Mouse (Mus musculus) liver, embryonic 14.5 days (tissue): ENCODE results near the gene Cbx8. TPM values are rescaled to one million over a fixed set of nuclear protein-coding genes. Genes with fewer than 3 reads are reported as not detected.
A peak's percentile ranks its signal among the peaks of the same experiment; 100 is the strongest.

ENCODE experiments used
- ATAC-seq: fragments of 200-750 bp; cut with Nextera tagmentation; 2 replicates; pipeline ENCODE4 v1.8.0; 2017; ENCODE audit warnings: moderate number of reproducible peaks, mild to moderate bottlenecking, moderate library complexity; ENCODE audit not compliant: insufficient read depth
- DNase-seq, 3 experiments: peaks; one replicate each; pipeline ENCODE4 v3.0.0-alpha.2; 2012 to 2013; ENCODE audit warnings: low read depth in 3 of 3, low spot score in 3 of 3
- H3K27ac ChIP-seq: fragments of 300-500 bp; sonication (generic); 2 replicates; pipeline ENCODE4 v1.5.1; 2014; ENCODE audit warnings: moderate library complexity, mild to moderate bottlenecking, control low read depth, inconsistent platforms
- H3K27me3 ChIP-seq: fragments of 300-500 bp; sonication (generic); 2 replicates; pipeline ENCODE4 v1.6.1; 2014; ENCODE audit warnings: mild to moderate bottlenecking, low read length, moderate library complexity; ENCODE audit not compliant: control insufficient read depth, insufficient read depth
- H3K36me3 ChIP-seq: fragments of 300-500 bp; sonication (generic); replicated peaks from 2 replicates; pipeline ENCODE4 v1.6.1; 2014; ENCODE audit warnings: low read depth; ENCODE audit not compliant: control insufficient read depth, insufficient read depth
- H3K4me1 ChIP-seq, 2 experiments: fragments of 200-500 bp in 1 of 2; fragments of 300-500 bp in 1 of 2; sonication (generic) in 1 of 2; replicated peaks; 2 replicates each; pipeline ENCODE4 v1.6.1; 2012 to 2014; ENCODE audit warnings: antibody characterized with exemption in 1 of 2, inconsistent platforms in 1 of 2, low read length in 1 of 2; ENCODE audit not compliant: control insufficient read depth in 2 of 2, insufficient read depth in 2 of 2
- H3K4me2 ChIP-seq: fragments of 300-500 bp; sonication (generic); 2 replicates; pipeline ENCODE4 v1.6.1; 2014; ENCODE audit warnings: low read depth, mild to moderate bottlenecking, control low read depth, moderate library complexity
- H3K4me3 ChIP-seq, 2 experiments: fragments of 200-500 bp in 1 of 2; fragments of 300-500 bp in 1 of 2; sonication (generic) in 1 of 2; 2 replicates each; pipeline ENCODE4 v1.5.1; 2012 to 2014; ENCODE audit warnings: low read depth in 2 of 2, low read length in 2 of 2, mild to moderate bottlenecking in 2 of 2, control low read depth in 1 of 2, inconsistent platforms in 1 of 2, moderate library complexity in 1 of 2; ENCODE audit not compliant: insufficient read depth in 1 of 2
- H3K9ac ChIP-seq: fragments of 300-500 bp; sonication (generic); replicated peaks from 2 replicates; pipeline ENCODE4 v1.6.1; 2014; ENCODE audit warnings: mild to moderate bottlenecking, control low read depth, moderate library complexity
- H3K9me3 ChIP-seq: fragments of 300-500 bp; sonication (generic); 2 replicates; pipeline ENCODE4 v1.6.1; 2016; ENCODE audit warnings: low read length, mixed read lengths; ENCODE audit not compliant: control insufficient read depth
- CTCF ChIP-seq: IDR thresholded peaks from 2 replicates; pipeline ENCODE4 v1.5.1; 2016; ENCODE audit warnings: antibody characterized with exemption, low read depth, control low read depth
- EP300 ChIP-seq: IDR thresholded peaks from 2 replicates; pipeline ENCODE4 v1.6.1; 2016; ENCODE audit warnings: antibody characterized with exemption, low read depth
- WGBS: fragments of 180-500 bp; shearing (Covaris S2); extraction: QIAGEN DNeasy Blood & Tissue Kit; methylation state at CpG from one replicate; pipeline ENCODE4 v1.1.7; 2014; ENCODE audit not compliant: insufficient replicate concordance; 5-methylcytosine and 5-hydroxymethylcytosine counted together
- polyA plus RNA-seq, 2 experiments: library from polyadenylated mRNA; depleted of rRNA in 1 of 2; stranded (reverse) in 1 of 2; unstranded in 1 of 2; fragments of >200 nt; fragmentation: Nextera tagmentation in 1 of 2; extraction: Ambion mirVana in 1 of 2; gene quantifications; 2 replicates each; pipeline versions ENCODE4 v1.2.1 to v1.2.3; 2012 to 2014

The Cbx8 gene
- polyA plus RNA-seq, 2 experiments, result 0.95 to 1.6 TPM

- Histone ChIP-seq H3K9ac (no peak overlapping the region), H3K36me3 (no peaks in the 10 kb centered on the region), H3K4me2 (no peak overlapping the region), H3K4me1 (peaks cover 0 to 16% of the 10 kb centered on the region in 2 experiments; a peak in 3 of 4 replicates), H3K4me3 (no peak overlapping the region), H3K27me3 (peaks cover 4% of the 10 kb centered on the region), H3K27ac (no peak overlapping the region), H3K9me3 (no peaks in the 10 kb centered on the region)
- WGBS, result 69% methylated on average over 33 of the region's 33 CpGs
- no peak for TF ChIP-seq EP300
- TF ChIP-seq CTCF, result no peak
- ATAC-seq (no peak), DNase-seq (no peak)
Measured at GRCm38 (mm10) chr11:119080461-119081147, 39.8 kb upstream of the Cbx8 start.

GRCm38 (mm10) chr11:119079445-119079837 lies 38.7 kb upstream of the Cbx8 start:
- H3K4me1 ChIP-seq, result peaks cover 0 to 16% of the 10 kb centered on the region in 2 experiments; a peak in 3 of 4 replicates
- no peaks in the 10 kb centered on the region for H3K36me3 ChIP-seq
- ATAC-seq (no peak), DNase-seq (no peak)
- H3K4me3 ChIP-seq, result no peak overlapping the region
- H3K27ac ChIP-seq, result no peak overlapping the region
- WGBS, result 35% methylated on average over 7 of the region's 7 CpGs
- H3K27me3 ChIP-seq, result no peaks in the 10 kb centered on the region; the same call in 1 of the 2 replicates
- H3K9me3 ChIP-seq, result no peaks in the 10 kb centered on the region
- no peak overlapping the region for H3K4me2 ChIP-seq
- no peak overlapping the region for H3K9ac ChIP-seq
- TF ChIP-seq EP300 (no peak), CTCF (no peak)

GRCm38 (mm10) chr11:119078691-119079444 lies 38.1 kb upstream of the Cbx8 start:
- no peaks in the 10 kb centered on the region; the same call in 1 of the 2 replicates for H3K27me3 ChIP-seq
- no peaks in the 10 kb centered on the region for H3K36me3 ChIP-seq
- TF ChIP-seq EP300 (no peak), CTCF (no peak)
- no peak overlapping the region for H3K4me3 ChIP-seq
- no peak overlapping the region for H3K27ac ChIP-seq
- WGBS, result 30% methylated on average over 25 of the region's 27 CpGs
- H3K9ac ChIP-seq, result no peak overlapping the region
- H3K4me2 ChIP-seq, result no peak overlapping the region
- H3K9me3 ChIP-seq, result no peaks in the 10 kb centered on the region
- H3K4me1 ChIP-seq, result peaks cover 0 to 12% of the 10 kb centered on the region in 2 experiments; a peak in 2 of 4 replicates
- ATAC-seq, result 0 out of 2 replicates have a peak, but pooled peaks have one; percentile 12
- no peak for DNase-seq

- 58% methylated on average over 4 of the region's 4 CpGs for WGBS
- Histone ChIP-seq H3K9me3 (no peaks in the 10 kb centered on the region), H3K36me3 (no peaks in the 10 kb centered on the region), H3K27me3 (no peaks in the 10 kb centered on the region), H3K4me2 (no peak overlapping the region), H3K4me3 (no peak overlapping the region), H3K27ac (no peak overlapping the region), H3K4me1 (peaks cover 0 to 7% of the 10 kb centered on the region in 2 experiments; a peak in 2 of 4 replicates), H3K9ac (no peak overlapping the region)
- TF ChIP-seq CTCF, result no peak
- TF ChIP-seq EP300, result no peak
- ATAC-seq (no peak), DNase-seq (no peak)
Measured at GRCm38 (mm10) chr11:119077755-119078154, 37.0 kb upstream of the Cbx8 start.

GRCm38 (mm10) chr11:119075805-119076204 lies 35.0 kb upstream of the Cbx8 start:
- Histone ChIP-seq H3K27ac (no peak overlapping the region), H3K4me2 (no peak overlapping the region), H3K4me1 (peaks cover 0 to 4% of the 10 kb centered on the region in 2 experiments; a peak in 2 of 4 replicates), H3K27me3 (no peaks in the 10 kb centered on the region), H3K4me3 (no peak overlapping the region), H3K9me3 (no peaks in the 10 kb centered on the region), H3K9ac (no peak overlapping the region), H3K36me3 (no peaks in the 10 kb centered on the region)
- ATAC-seq, result no peak
- 17% methylated on average over 5 of the region's 5 CpGs for whole genome bisulfite sequencing
- TF ChIP-seq CTCF (no peak), EP300 (no peak)
- DNase-seq, result no peak
